Mouse (Mus musculus): ENCODE results near the gene Ap2b1. TPM values are rescaled to one million over a fixed set of nuclear protein-coding genes. Genes with fewer than 3 reads are reported as not detected.
"Not testable (repeated sequence)": the region's sequence is repeated elsewhere in the genome, so short reads cannot be mapped to it uniquely, and the experiment has no call there.

The Ap2b1 gene
- 32.1 and 43.9 TPM in 2 replicates for polyA plus RNA-seq (2012; rRNA removed)

GRCm38 (mm10) chr11:83298225-83299195 is at the start of gene Ap2b1:
Ap2b1 (plus strand) TSS chr11:83299024.
- DNase-seq (ENCODE audit: low read depth, low spot score), result peak; percentile 85
- 2% methylated on average over 56 of the region's 56 CpGs for WGBS

- not testable (repeated sequence) for DNase-seq (ENCODE audit: low read depth, low spot score)
- 31% methylated on average over 5 of the region's 5 CpGs for WGBS
Observed at GRCm38 (mm10) chr11:83257211-83257610, 41.6 kb upstream of the Ap2b1 start.

GRCm38 (mm10) chr11:83262673-83263072 is 36.2 kb upstream of the Ap2b1 start:
- no peak for DNase-seq (ENCODE audit: low read depth, low spot score)
- 95% methylated on average over 1 of the region's 1 CpGs for whole genome bisulfite sequencing

GRCm38 (mm10) chr11:83263146-83263545 is 35.7 kb upstream of the Ap2b1 start:
- 60% methylated on average over 3 of the region's 3 CpGs for WGBS

GRCm38 (mm10) chr11:83270842-83271150 is 28.0 kb upstream of the Ap2b1 start:
- WGBS, result 0% methylated on average over 6 of the region's 6 CpGs
- DNase-seq (ENCODE audit: low read depth, low spot score), result no peak

More at GRCm38 (mm10) chr11:83263146-83263545, 35.7 kb upstream of the Ap2b1 start:
- no peak for DNase-seq (ENCODE audit: low read depth, low spot score)

GRCm38 (mm10) chr11:83271151-83271950 is 27.5 kb upstream of the Ap2b1 start:
- WGBS, result under 1% methylated on average over 26 of the region's 26 CpGs
- DNase-seq (ENCODE audit: low read depth, low spot score), result peak; percentile 57

GRCm38 (mm10) chr11:83271951-83272843 is 26.6 kb upstream of the Ap2b1 start:
- 15% methylated on average over 2 of the region's 2 CpGs for WGBS
- no peak for DNase-seq (ENCODE audit: low read depth, low spot score)

GRCm38 (mm10) chr11:83276251-83276650 is 22.6 kb upstream of the Ap2b1 start:
- WGBS, result 47% methylated on average over 7 of the region's 7 CpGs
- DNase-seq (ENCODE audit: low read depth, low spot score), result no peak

- DNase-seq (ENCODE audit: low read depth, low spot score), result no peak
- 65% methylated on average over 4 of the region's 4 CpGs for WGBS
Observed at GRCm38 (mm10) chr11:83279024-83279423, 19.8 kb upstream of the Ap2b1 start.

GRCm38 (mm10) chr11:83279691-83280090 is 19.1 kb upstream of the Ap2b1 start:
- 68% methylated on average over 6 of the region's 6 CpGs for WGBS
- no peak for DNase-seq (ENCODE audit: low read depth, low spot score)

- WGBS, result 62% methylated on average over 2 of the region's 2 CpGs
- no peak for DNase-seq (ENCODE audit: low read depth, low spot score)
Observed at GRCm38 (mm10) chr11:83282084-83282483, 16.7 kb upstream of the Ap2b1 start.

GRCm38 (mm10) chr11:83285627-83286026 is 13.2 kb upstream of the Ap2b1 start:
- 84% methylated on average over 4 of the region's 4 CpGs for whole genome bisulfite sequencing
- no peak for DNase-seq (ENCODE audit: low read depth, low spot score)

GRCm38 (mm10) chr11:83286566-83286965 is 12.3 kb upstream of the Ap2b1 start, which contains the start of gene Slfn14:
Slfn14 (minus strand) TSS chr11:83286726.
- no peak for DNase-seq (ENCODE audit: low read depth, low spot score)
- WGBS, result 84% methylated on average over 1 of the region's 1 CpGs

- WGBS, result 82% methylated on average over 5 of the region's 5 CpGs
- DNase-seq (ENCODE audit: low read depth, low spot score), result no peak
Observed at GRCm38 (mm10) chr11:83289036-83289435, 9.8 kb upstream of the Ap2b1 start.

- 74% methylated on average over 2 of the region's 2 CpGs for WGBS
- DNase-seq (ENCODE audit: low read depth, low spot score), result no peak
Observed at GRCm38 (mm10) chr11:83289633-83290032, 9.2 kb upstream of the Ap2b1 start.

GRCm38 (mm10) chr11:83291375-83292250 is 7.2 kb upstream of the Ap2b1 start:
- under 1% methylated on average over 38 of the region's 38 CpGs for WGBS
- peak; percentile 90 for DNase-seq (ENCODE audit: low read depth, low spot score)

- DNase-seq (ENCODE audit: low read depth, low spot score), result no peak
- under 1% methylated on average over 5 of the region's 5 CpGs for WGBS
Observed at GRCm38 (mm10) chr11:83292251-83292587, 6.6 kb upstream of the Ap2b1 start.

GRCm38 (mm10) chr11:83293182-83293581 is 5.6 kb upstream of the Ap2b1 start:
- WGBS, result 79% methylated on average over 1 of the region's 1 CpGs

GRCm38 (mm10) chr11:83294133-83294532 is 4.7 kb upstream of the Ap2b1 start:
- no peak for DNase-seq (ENCODE audit: low read depth, low spot score)
- 96% methylated on average over 2 of the region's 2 CpGs for WGBS

More at GRCm38 (mm10) chr11:83293182-83293581, 5.6 kb upstream of the Ap2b1 start:
- no peak for DNase-seq (ENCODE audit: low read depth, low spot score)
